Mouse (Mus musculus) thymus, adult 2 months (tissue): ENCODE measurements around the gene B3gat3.
"Not testable (repeated sequence)": the region's sequence is repeated elsewhere in the genome, so short reads cannot be mapped to it uniquely, and the experiment has no call there.

Experiments used
- CTCF ChIP-seq: fragments of 200-500 bp; IDR thresholded peaks from 2 replicates; pipeline ENCODE4 v1.5.1; 2012; ENCODE audit warnings: mild to moderate bottlenecking, control low read depth, low read length, moderate library complexity, borderline replicate concordance; ENCODE audit not compliant: control insufficient read depth, poor library complexity, insufficient read depth; ENCODE audit errors: extremely low read depth
- POLR2A ChIP-seq: fragments of 200-500 bp; IDR thresholded peaks from 2 replicates; pipeline ENCODE4 v1.6.1; 2012; ENCODE audit warnings: mild to moderate bottlenecking, low read length, control low read depth, moderate library complexity; ENCODE audit not compliant: control insufficient read depth, poor library complexity, insufficient read depth; ENCODE audit errors: extremely low read depth

- TF ChIP-seq CTCF, POLR2A: not testable (repeated sequence)
Observed at GRCm38 (mm10) chr19:8870381-8870780, 49.8 kb upstream of the B3gat3 start.
